Mouse (Mus musculus) heart, postnatal 0 days (tissue): ENCODE measurements around the gene Nlrx1.
A peak's percentile ranks its signal among the peaks of the same experiment; 100 is the strongest.

Experiments used
- CTCF ChIP-seq: IDR thresholded peaks from 2 replicates; pipeline ENCODE4 v1.5.1; 2016; ENCODE audit warnings: antibody characterized with exemption, control low read depth, low read depth
- EP300 ChIP-seq: IDR thresholded peaks from 2 replicates; pipeline ENCODE4 v1.6.1; 2016; ENCODE audit warnings: antibody characterized with exemption, low read depth

DNA sequence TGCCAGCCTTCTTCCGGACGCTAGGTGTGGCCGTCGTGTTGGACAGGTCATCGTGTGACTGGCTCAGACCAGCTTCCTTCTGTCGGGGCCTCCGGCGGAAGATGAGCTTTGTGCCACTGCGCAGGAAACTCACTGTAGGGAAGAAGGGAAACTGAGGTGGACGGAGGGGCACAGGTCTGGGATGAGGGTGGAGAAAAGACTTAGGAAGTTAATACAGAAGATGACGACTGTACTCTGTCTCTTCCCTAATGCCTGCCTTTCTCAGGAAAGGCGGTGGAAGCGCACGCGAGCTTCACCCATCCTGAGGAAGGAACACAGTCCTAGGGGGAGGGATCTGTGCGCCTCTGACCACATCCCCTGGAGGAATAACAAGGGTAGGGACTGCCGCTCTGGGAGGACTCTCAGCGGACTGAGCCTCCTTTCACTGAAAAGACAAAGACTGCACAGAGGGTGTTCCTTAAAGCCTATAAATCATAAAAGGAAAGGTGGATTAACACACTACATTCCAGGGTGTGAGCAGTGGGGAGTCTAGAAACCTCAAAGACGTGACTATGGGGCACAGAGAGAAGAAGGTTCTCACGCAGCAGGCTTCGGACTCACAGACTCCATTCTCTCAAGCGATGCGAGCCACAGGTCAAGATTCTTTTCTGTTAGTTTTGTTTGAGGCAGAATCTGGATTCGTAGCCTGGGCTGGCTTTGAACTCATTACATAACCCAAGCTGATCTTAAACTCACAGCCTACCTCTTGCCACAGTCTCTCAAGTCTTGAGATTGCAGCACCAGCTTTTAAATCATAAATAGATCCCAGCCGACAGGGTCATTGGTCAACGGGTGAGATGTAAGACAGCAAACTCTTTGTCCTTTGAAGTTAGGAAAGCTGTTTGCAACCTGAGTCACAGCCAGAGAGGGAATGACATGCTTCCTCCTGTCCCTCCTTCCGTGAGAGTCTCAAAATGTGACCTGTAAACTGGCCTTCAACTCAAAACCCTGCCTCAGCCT, 43.0 kb upstream of the Nlrx1 start:
- TF ChIP-seq CTCF, result no peak
- TF ChIP-seq EP300, result 0 out of 2 replicates have a peak, but pooled peaks have one; percentile 21
